Mouse (Mus musculus) gastrocnemius, postnatal 10 days (tissue): ENCODE data around the gene Zfp280d. TPM values are rescaled to one million over a fixed set of nuclear protein-coding genes. Genes with fewer than 3 reads are reported as not detected.
"Not testable (repeated sequence)": the region's sequence is repeated elsewhere in the genome, so short reads cannot be mapped to it uniquely, and the experiment has no call there.

Experiments used
- DNase-seq: peaks from one replicate; pipeline ENCODE4 v3.0.0; 2021; ENCODE audit warnings: mixed read lengths
- total RNA-seq, 2 experiments: library from RNA; stranded (reverse); gene quantifications; 2 replicates each; pipeline ENCODE4 v1.2.3; 2021

The Zfp280d gene
- total RNA-seq, 2 experiments from 2014 or later: 17.8 to 27.1 TPM

DNA sequence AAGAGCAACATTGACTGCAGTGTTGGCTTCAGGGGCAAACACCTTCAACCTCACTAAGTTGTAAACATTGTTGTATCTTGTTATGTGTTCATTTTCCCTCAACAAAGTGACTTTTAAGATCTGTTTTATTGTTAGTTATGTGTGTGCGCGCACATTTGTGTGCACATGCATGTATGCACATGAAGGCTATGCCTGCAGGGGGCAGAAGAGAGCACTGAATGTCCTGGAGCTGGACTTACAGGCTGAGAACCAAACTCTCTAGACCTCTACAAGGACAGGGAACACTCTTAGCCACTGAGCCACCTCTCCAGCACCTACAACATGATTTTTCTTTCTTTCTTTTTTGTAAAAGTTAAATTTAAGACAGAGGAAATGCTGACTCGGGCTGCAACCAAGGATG, 99.4 kb downstream of the Zfp280d start:
- no peak for DNase-seq

GRCm38 (mm10) chr9:72374996-72375395, 100.3 kb downstream of the Zfp280d start:
- DNase-seq: no peak

- DNase-seq: no peak
Observed at GRCm38 (mm10) chr9:72375639-72376038, 101.0 kb downstream of the Zfp280d start.

GRCm38 (mm10) chr9:72385786-72386185, 111.1 kb downstream of the Zfp280d start:
- DNase-seq: no peak

- DNase-seq: no peak
Observed at GRCm38 (mm10) chr9:72388934-72389333, 114.3 kb downstream of the Zfp280d start.

DNA sequence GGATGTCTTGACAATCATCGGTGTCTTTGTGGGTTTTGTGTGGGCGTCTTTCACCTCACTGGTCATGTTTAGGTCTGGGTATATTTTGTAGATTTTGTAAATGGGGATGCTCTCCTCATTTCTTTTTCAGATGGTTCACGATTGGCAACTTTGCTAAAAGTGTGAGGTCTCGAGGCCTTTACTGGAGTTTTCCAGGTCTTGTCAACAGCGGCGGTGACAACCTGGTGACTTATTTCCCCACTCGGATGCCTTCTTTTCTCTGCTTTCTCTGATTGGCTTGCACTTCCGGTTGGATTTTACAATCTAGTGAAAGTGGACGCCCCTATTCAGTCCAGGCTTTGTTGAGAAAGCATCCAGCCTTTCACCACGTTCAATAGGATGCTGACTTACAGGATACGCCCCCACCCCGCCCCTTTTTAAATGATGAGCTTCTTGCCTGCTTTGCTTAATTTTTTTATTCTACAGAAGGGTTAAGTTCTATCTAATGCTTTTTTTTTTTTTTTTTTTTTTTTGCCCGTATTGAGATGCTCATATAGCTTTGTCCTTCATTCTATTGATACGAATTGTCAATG, 114.9 kb downstream of the Zfp280d start:
- no peak for DNase-seq

DNA sequence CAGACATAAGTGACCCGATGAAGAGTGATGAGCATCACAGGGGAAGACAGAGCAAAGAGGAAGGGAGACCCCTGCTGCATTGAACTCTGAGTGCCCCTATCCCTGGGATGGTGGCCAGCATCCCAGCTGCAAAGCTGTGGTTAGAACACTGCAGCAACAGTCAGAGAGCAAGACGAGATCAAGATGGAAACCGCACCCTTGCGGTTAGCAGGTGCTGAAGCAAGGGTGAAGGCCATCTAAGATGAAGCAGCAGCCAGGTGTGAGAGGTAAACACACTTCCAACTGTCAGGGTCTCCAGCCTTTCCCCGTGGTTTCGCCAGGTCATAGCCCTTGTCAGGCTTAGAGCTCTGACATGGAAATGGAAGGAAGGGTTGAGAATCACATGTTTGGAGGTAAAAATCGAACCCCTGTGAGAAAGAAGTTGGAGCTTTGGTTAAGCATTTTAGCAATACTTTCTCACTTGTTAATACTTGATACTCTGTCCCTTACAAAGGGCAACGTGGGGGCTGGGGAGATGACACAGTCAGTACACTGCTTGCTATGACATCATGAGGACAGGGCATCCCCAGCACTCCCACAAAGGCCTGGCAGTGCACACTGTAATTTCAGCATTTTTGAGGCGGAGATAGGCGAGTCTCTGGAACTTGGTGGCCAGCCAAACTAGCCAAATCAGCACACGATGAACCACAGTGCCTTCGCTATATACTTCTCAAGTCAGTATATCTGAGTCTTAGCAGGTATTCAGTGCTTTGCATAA, 115.8 kb downstream of the Zfp280d start:
- DNase-seq: no peak

DNA sequence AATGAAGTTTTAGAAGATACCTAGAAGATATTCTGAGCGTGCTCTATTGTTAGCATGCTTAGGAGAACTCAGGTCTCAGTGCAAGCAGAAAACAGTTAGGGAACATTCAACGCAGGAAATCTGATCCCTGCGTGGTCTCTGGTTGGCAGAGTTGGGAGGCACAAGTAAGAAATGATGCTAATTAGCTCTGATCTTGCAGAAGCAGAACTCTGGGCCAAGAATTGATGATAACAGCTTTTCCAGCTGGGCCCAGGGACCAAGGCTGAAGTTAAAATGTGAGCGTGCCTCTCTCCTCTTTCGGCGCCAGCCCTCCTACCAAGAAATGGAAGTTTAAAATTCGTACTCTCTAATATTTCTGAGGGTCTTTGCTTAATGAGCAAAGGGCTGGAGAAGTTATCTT, 118.0 kb downstream of the Zfp280d start:
- DNase-seq: no peak

- no peak for DNase-seq
Observed at GRCm38 (mm10) chr9:72393238-72393637, 118.6 kb downstream of the Zfp280d start.

GRCm38 (mm10) chr9:72393869-72394341, 119.2 kb downstream of the Zfp280d start:
- no peak for DNase-seq

DNA sequence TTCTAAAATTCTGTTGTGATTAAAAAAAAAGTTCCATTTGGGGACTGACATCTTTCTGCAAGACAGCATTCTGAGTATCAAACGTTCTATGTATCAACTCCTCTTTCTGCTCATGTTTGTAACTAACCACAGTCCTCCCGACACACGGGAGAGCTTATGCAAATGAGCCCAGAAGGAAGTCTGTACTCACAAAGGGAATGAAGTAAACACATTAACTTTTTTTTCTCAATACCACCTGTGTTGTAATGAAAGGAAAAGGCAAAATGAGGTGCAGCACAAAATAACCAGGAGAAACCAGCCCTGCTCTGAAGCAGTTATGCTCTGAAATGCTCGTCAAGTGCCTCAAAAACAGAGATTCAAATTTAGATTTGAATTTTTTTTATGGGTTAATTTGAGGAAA, 125.5 kb downstream of the Zfp280d start:
- no peak for DNase-seq

DNA sequence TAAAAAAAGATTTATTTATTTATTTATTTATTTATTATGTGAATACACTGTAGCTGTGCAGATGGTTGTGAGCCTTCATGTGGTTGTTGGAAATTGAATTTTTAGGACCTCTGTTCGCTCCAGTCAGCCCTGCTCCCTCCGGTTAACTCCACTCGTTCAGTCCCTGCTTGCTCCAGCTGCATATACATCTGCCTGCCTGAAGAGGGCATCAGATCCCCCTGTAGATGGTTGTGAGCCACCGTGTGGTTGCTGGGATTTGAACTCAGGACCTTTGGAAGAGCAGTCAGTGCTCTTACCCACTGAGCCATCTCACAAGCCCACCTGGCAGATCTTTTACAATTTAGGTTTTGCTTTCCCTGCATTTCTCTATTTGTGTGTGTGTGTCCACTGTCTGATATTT, 127.1 kb downstream of the Zfp280d start:
- not testable (repeated sequence) for DNase-seq

- no peak for DNase-seq
Observed at GRCm38 (mm10) chr9:72403421-72403820, 128.8 kb downstream of the Zfp280d start.

- no peak for DNase-seq
Observed at GRCm38 (mm10) chr9:72404446-72404845, 129.8 kb downstream of the Zfp280d start.

- no peak for DNase-seq
Observed at GRCm38 (mm10) chr9:72404934-72405333, 130.3 kb downstream of the Zfp280d start.

DNA sequence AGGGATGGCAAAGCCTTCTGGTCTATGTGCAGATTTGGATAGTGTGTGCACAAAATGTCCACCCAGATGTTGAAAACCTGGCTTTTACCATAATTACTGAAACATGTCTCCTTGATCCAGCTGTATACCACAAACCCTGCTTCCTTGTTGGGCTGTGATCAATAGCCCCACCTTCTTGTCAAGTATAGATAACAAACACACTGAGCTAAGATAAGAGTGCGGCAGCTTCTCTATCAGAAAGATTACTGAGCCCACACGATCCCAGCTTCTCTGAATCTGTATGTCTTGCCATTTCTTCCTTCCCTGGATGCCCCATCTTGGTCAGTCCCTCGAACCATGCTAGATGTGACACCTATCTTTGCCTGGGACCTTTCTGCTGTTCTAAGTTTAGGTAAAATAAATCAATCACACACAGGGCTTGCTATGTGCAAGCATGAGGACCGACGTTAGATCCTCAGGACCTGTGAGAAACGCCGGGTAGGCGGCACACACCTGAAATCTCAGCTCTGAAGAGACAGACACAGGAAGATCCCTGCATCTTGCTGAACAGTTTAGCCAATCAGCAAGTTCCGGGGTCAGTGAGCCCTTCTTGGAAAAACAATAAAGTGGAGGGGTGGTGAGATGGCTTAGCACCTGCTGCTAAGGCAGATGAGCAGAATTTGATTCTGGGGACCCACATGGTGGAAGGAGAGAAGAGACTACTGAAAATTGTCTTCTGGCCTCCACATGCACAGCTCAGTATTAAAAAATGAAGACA, 131.4 kb downstream of the Zfp280d start:
- DNase-seq: no peak

DNA sequence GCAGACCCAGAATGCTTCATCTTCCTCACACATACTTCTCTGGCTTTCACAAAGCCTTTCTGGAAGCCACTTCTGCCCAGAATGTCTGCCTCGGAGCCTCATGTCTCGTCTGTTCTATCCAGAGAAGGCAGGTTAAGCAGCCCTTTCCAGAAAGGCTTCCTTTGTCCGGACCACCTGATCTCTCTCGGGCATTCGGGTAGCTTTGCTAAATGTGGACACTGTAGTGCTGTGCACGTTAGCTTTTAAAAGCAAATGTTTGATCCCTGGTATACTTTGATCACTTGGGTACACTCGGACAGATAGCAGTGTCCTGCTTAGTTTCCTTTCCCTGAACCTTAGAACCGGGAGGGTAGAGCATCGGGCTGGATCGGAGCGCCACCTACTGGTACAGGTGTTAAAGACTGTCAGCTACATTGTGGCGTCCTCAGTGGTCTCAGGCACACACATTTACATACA, 133.5 kb downstream of the Zfp280d start:
- peak; percentile 83 for DNase-seq

GRCm38 (mm10) chr9:72409381-72410225, 134.9 kb downstream of the Zfp280d start:
- no peak for DNase-seq

DNA sequence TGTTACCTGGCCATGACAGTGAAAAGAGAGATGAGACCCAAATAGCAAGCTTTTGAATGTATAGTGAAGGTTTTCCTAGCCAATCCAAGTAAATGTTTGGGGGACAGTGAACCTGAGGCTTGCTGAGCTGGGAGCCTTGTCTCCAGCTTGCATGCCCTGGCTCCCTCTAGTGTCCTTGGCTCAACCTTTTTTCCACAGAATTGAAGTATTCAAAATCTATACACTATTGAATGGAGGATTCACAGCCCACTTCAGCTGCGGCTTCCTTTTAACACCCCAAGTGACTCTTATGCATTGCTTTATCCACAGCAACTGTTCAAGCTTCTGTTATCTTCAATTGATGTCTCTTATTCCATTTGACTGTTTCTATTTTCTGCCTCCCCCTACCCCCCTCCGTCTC, 137.1 kb downstream of the Zfp280d start:
- no peak for DNase-seq
